Mouse (Mus musculus) intestine, embryonic 16.5 days (tissue): ENCODE measurements around the gene Zfp512. TPM values are rescaled to one million over a fixed set of nuclear protein-coding genes. Genes with fewer than 3 reads are reported as not detected.
"Not testable (repeated sequence)": the region's sequence is repeated elsewhere in the genome, so short reads cannot be mapped to it uniquely, and the experiment has no call there.

ENCODE experiments used
- ATAC-seq: fragments of 200-750 bp; cut with Nextera tagmentation; 2 replicates; pipeline ENCODE4 v1.8.0; 2017; ENCODE audit warnings: moderate TSS enrichment, moderate library complexity
- H3K27ac ChIP-seq: fragments of 300-500 bp; sonication (generic); 2 replicates; pipeline ENCODE4 v1.5.1; 2014; ENCODE audit warnings: mild to moderate bottlenecking, low read length
- H3K27me3 ChIP-seq: fragments of 300-500 bp; sonication (generic); replicated peaks from 2 replicates; pipeline ENCODE4 v1.6.1; 2014; ENCODE audit warnings: low read length, control low read depth, mixed read lengths; ENCODE audit not compliant: control insufficient read depth, insufficient read depth
- H3K36me3 ChIP-seq: fragments of 300-500 bp; sonication (generic); 2 replicates; pipeline ENCODE4 v1.6.1; 2014; ENCODE audit warnings: low read length, control low read depth; ENCODE audit not compliant: control insufficient read depth, insufficient read depth
- H3K4me1 ChIP-seq: fragments of 300-500 bp; sonication (generic); 2 replicates; pipeline ENCODE4 v1.6.1; 2014; ENCODE audit warnings: low read length, control low read depth, mixed read lengths; ENCODE audit not compliant: control insufficient read depth, insufficient read depth
- H3K4me2 ChIP-seq: fragments of 300-500 bp; sonication (generic); 2 replicates; pipeline ENCODE4 v1.6.1; 2014; ENCODE audit warnings: low read depth, low read length, control low read depth
- H3K4me3 ChIP-seq: fragments of 300-500 bp; sonication (generic); 2 replicates; pipeline ENCODE4 v1.5.1; 2014; ENCODE audit warnings: mild to moderate bottlenecking, low read length
- H3K9ac ChIP-seq: fragments of 300-500 bp; sonication (generic); 2 replicates; pipeline ENCODE4 v1.6.1; 2014; ENCODE audit warnings: low read depth, low read length
- H3K9me3 ChIP-seq: fragments of 300-500 bp; sonication (generic); 2 replicates; pipeline ENCODE4 v1.6.1; 2016; ENCODE audit warnings: low read length, control low read depth; ENCODE audit not compliant: control insufficient read depth
- WGBS: fragments of 180-500 bp; shearing (Covaris S2); extraction: QIAGEN DNeasy Blood & Tissue Kit; methylation state at CpG from one replicate; pipeline ENCODE4 v1.1.7; 2014; 5-methylcytosine and 5-hydroxymethylcytosine counted together
- polyA plus RNA-seq: library from polyadenylated mRNA; unstranded; fragments of >200 nt; fragmentation: Nextera tagmentation; extraction: Ambion mirVana; gene quantifications from 2 replicates; pipeline ENCODE4 v1.2.1, GENCODE M21; 2015

Zfp512 gene
- polyA plus RNA-seq, 1 experiment from 2014 or later: 28.9 TPM

DNA sequence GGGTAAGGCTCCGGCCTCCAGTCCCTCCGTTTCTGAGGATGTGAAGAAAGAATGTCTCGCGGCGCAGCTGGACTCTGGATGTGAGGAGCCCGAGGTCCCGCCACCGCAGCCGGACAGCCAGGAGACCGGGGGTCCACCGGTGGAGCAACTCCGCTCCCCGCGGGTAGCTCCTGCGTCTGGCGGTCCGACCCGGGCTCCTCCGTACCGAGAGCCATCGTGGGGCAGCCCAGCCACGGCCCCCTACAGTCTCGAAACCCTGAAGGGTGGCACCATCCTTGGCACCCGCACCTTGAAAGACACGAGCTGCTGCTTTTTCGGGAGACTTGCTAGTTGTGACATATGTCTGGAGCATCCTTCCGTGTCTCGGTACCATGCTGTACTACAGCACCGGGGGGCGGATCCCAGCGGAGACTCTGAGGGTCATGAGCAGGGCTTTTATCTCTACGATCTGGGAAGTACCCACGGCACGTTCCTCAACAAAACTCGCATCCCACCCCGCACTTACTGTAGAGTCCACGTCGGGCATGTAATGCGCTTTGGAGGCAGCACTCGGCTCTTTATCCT lies 75.0 kb downstream of the Zfp512 start:
- Histone ChIP-seq H3K36me3 (peaks cover 8% of the 10 kb centered on the region), H3K27ac (peak overlapping the region; percentile 90), H3K27me3 (no peaks in the 10 kb centered on the region), H3K4me3 (peak overlapping the region; percentile 99), H3K9ac (peak overlapping the region; percentile 92), H3K4me2 (peak overlapping the region; percentile 90), H3K9me3 (no peaks in the 10 kb centered on the region), H3K4me1 (peaks cover 9% of the 10 kb centered on the region)
- peak; percentile 49 for ATAC-seq
- 2% methylated on average over 40 of the region's 40 CpGs for WGBS

DNA sequence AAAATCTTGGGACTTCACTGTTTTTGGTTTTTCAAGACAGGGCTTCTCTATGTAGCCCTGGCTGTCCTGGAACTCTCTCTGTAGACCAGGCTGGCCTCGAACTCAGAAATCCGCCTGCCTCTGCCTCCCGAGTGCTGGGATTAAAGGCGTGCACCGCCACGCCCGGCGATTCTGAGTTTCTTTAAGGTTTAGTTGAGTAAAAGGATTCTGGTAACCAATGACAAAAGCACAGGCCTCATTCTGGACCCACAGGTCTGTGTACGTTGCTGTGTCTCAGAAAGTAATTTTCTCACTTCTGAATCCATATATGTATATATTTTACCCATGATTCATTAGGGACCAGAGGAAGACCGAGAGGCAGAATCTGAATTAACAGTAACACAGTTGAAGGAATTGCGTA lies 75.5 kb downstream of the Zfp512 start, which contains the start of gene Supt7l:
Gene Supt7l (minus strand): TSS at position 101 of the 400 bp plus-strand sequence.
- not testable (repeated sequence) for H3K4me1 ChIP-seq, H3K9me3 ChIP-seq, H3K27me3 ChIP-seq, ATAC-seq, H3K36me3 ChIP-seq
- Histone ChIP-seq H3K4me2 (peak within 1 kb of the TSS; percentile 90), H3K4me3 (peak within 1 kb of the TSS; percentile 99), H3K27ac (peak within 1 kb of the TSS; percentile 90), H3K9ac (peak within 1 kb of the TSS; percentile 92)
- WGBS: 80% methylated on average over 11 of the region's 11 CpGs

DNA sequence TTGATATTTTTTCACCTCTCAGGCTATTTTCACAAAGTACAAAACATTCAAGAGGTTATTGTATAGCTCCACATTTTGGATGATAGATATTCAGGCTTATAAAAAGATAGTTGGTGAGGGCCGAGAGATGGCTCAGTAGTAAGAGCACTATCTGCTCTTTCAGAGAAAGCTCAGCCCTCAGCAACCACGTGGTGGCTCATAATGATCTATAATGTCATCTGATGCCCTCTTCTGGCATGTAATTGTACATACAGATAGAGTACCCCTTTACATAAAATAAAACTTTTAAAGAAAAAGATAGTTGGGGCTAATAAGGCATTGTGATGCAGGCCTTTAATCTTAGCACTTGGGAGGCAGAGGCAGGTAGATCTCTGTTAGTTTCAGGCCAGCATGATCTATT lies 76.3 kb downstream of the Zfp512 start:
- Histone ChIP-seq H3K4me3 (no peak overlapping the region), H3K9ac (no peak overlapping the region), H3K36me3 (peaks cover 5% of the 10 kb centered on the region; the same call in 1 of the 2 replicates), H3K4me1 (peaks cover 9% of the 10 kb centered on the region), H3K27ac (no peak overlapping the region), H3K9me3 (no peaks in the 10 kb centered on the region), H3K27me3 (no peaks in the 10 kb centered on the region), H3K4me2 (no peak overlapping the region)
- WGBS: 46% methylated on average over 2 of the region's 2 CpGs
- no peak for ATAC-seq

Other genes starting within 250 kb of the Zfp512 start
- gene Ppm1g, start 231.7 kb upstream of the Zfp512 start, polyA plus RNA-seq: 110 and 122 TPM in 2 replicates
- 132 and 140 TPM in 2 replicates for gene Nrbp1, start 211.6 kb upstream of the Zfp512 start, polyA plus RNA-seq
- 0.27 TPM in 1 of 2 replicates, not detected in the other for gene Gm9970, start 211.2 kb upstream of the Zfp512 start, polyA plus RNA-seq
- 70.1 and 71.1 TPM in 2 replicates for gene Krtcap3, start 200.7 kb upstream of the Zfp512 start, polyA plus RNA-seq
- 19.5 and 21.5 TPM in 2 replicates for gene Ift172, start 161.3 kb upstream of the Zfp512 start, polyA plus RNA-seq
- gene Fndc4, start 156.4 kb upstream of the Zfp512 start, polyA plus RNA-seq: 18.3 and 19.3 TPM in 2 replicates
- 0.80 and 1.2 TPM in 2 replicates for gene Gckr, start 155.0 kb upstream of the Zfp512 start, polyA plus RNA-seq
- 0.09 TPM in 1 of 2 replicates, not detected in the other for gene 4930548H24Rik, start 33.3 kb downstream of the Zfp512 start, polyA plus RNA-seq
- gene Gpn1, start 42.3 kb downstream of the Zfp512 start, polyA plus RNA-seq: 43.5 and 53.3 TPM in 2 replicates
- gene Slc4a1ap, start 74.6 kb downstream of the Zfp512 start, polyA plus RNA-seq: 22.0 and 25.0 TPM in 2 replicates
- 14.8 and 18.7 TPM in 2 replicates for gene Supt7l, start 75.4 kb downstream of the Zfp512 start, polyA plus RNA-seq
- 277 and 288 TPM in 2 replicates for gene Mrpl33, start 144.5 kb downstream of the Zfp512 start, polyA plus RNA-seq
- 20.8 and 21.2 TPM in 2 replicates for gene Rbks, start 245.2 kb downstream of the Zfp512 start, polyA plus RNA-seq
- 63.5 and 69.0 TPM in 2 replicates for gene Babam2, start 245.3 kb downstream of the Zfp512 start, polyA plus RNA-seq